Mouse (Mus musculus) midbrain, embryonic 10.5 days (tissue): ENCODE data around the gene Chd1. TPM values are rescaled to one million over a fixed set of nuclear protein-coding genes. Genes with fewer than 3 reads are reported as not detected.

ENCODE experiments used
- DNase-seq: peaks from one replicate; pipeline ENCODE4 v3.0.0-alpha.2; 2017; ENCODE audit warnings: low spot score
- H3K27ac ChIP-seq: fragments of 300-500 bp; sonication (generic); replicated peaks from 2 replicates; pipeline ENCODE4 v1.5.1; 2016; ENCODE audit warnings: mild to moderate bottlenecking
- H3K27me3 ChIP-seq: fragments of 300-500 bp; sonication (generic); 2 replicates; pipeline ENCODE4 v1.6.1; 2016; ENCODE audit warnings: low read depth, mild to moderate bottlenecking; ENCODE audit not compliant: poor library complexity, severe bottlenecking
- H3K36me3 ChIP-seq: fragments of 300-500 bp; sonication (generic); 2 replicates; pipeline ENCODE4 v1.6.1; 2016; ENCODE audit warnings: mild to moderate bottlenecking, moderate library complexity
- H3K4me1 ChIP-seq: fragments of 300-500 bp; sonication (generic); 2 replicates; pipeline ENCODE4 v1.6.1; 2016
- H3K4me3 ChIP-seq: fragments of 300-500 bp; sonication (generic); 2 replicates; pipeline ENCODE4 v1.5.1; 2016; ENCODE audit warnings: mild to moderate bottlenecking, moderate library complexity
- H3K9me3 ChIP-seq: fragments of 300-500 bp; sonication (generic); replicated peaks from 2 replicates; pipeline ENCODE4 v1.6.1; 2016; ENCODE audit warnings: mild to moderate bottlenecking
- WGBS: fragments of 180-500 bp; shearing (Covaris S2); methylation state at CpG from one replicate; pipeline ENCODE4 v1.1.7; 2016; 5-methylcytosine and 5-hydroxymethylcytosine counted together
- polyA plus RNA-seq: library from polyadenylated mRNA; unstranded; fragments of >200 nt; fragmentation: Nextera tagmentation; extraction: Ambion mirVana; gene quantifications from 2 replicates; pipeline ENCODE4 v1.2.1, GENCODE M21; 2016

Gene Chd1
- polyA plus RNA-seq, 1 experiment from 2014 or later = 39.0 TPM

DNA sequence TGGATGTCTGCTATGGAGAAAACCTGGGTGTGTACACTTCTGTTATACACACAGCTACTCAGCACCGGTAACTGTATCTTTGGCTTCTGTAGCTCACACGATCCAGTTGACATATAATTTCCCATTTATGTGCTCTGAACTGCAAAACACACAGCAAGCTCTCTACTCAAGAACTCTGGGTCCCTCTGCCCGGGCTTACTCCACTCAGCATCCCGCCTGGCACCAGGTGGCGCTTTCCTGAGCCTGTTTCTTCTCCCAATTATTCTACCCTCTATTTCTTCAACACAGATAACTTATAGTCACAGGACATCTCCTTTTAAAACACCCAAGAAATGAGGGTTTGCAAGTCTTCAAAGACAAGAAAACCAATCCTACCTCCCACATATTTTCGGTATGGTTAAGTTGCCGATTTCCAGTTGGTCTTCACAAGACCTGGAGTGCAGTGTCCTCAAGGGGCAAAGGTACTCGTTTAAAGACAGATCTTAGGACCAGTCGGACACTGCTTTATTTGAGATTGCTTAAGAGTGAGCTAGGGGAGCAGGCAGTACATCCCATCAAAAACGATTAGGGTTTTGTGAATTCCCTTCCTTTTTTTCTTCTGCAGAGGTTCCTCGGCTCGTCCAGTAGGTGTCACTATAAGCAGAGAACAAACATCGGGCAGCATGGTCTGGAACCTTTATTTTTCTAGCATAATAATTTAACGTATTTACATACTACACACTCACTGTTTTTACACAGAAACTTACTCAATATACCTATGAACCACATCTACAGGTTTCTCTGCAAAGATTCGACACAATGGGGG, 99.4 kb downstream of the Chd1 start:
- Histone ChIP-seq H3K4me3 (no peak overlapping the region), H3K36me3 (peaks cover 32% of the 10 kb centered on the region), H3K27ac (no peak overlapping the region), H3K4me1 (peaks cover 22% of the 10 kb centered on the region), H3K9me3 (no peaks in the 10 kb centered on the region), H3K27me3 (no peaks in the 10 kb centered on the region)
- WGBS = 56% methylated on average over 15 of the region's 15 CpGs
- no peak for DNase-seq

DNA sequence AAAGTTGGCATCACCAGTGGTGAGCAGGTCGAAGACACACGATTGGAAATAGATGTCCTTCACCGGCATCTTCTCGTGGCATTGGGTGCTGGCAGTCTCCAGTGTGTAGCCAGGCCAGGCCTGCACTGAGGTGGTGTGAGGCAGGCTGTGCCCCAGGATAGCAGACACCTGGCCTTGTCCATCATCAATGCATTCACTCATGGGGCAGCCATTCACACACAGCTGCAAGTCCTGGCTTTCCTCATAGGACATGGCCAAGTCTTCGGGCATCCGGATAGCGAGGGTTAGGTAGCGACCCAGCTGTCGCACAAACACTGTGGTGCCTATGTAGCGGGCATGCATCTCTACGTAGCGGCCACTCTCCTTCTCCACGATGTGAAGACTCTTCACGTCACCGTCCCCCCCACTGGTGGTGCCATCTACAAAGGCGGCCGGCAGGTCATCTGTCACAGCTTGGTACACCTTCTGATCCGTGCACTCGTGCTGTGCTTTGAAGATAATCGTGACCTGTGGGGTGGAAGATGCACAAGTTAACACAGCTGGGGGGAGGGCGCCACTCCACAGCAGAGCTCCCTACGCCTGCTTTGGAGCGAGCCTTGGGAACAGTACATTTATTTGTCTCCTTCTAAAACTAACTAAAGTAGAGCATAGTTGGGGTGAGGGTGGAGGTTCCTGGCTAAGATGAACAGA, 102.7 kb downstream of the Chd1 start:
- Histone ChIP-seq H3K27me3 (no peaks in the 10 kb centered on the region), H3K4me3 (no peak overlapping the region), H3K4me1 (peaks cover 52% of the 10 kb centered on the region), H3K27ac (no peak overlapping the region), H3K36me3 (peaks cover 46% of the 10 kb centered on the region), H3K9me3 (no peaks in the 10 kb centered on the region)
- no peak for DNase-seq
- WGBS = 90% methylated on average over 23 of the region's 23 CpGs

DNA sequence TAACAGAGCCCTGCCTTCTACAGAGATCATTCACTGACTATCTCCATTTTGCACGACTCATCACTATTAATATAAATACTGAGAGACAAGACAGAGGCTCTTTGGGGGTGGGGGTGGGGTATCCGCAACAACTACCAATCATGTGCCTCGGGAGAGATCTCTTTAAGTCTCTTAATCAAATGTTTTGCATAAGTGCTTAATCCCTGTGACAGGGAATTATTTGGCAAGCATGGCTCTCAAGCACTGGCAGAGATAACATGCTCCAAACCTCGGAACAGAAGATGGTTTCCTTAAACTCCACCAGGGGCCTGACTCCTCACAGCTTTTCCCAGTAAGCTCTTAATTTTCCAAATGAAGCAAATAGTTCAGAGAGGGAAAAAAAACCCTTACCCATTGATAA, 103.2 kb downstream of the Chd1 start:
- Histone ChIP-seq H3K27ac (0 out of 2 replicates have a peak overlapping the region, but pooled peaks have one; percentile 74), H3K4me1 (peaks cover 56% of the 10 kb centered on the region), H3K27me3 (no peaks in the 10 kb centered on the region), H3K36me3 (peaks cover 51% of the 10 kb centered on the region), H3K4me3 (no peak overlapping the region), H3K9me3 (no peaks in the 10 kb centered on the region)
- 67% methylated on average over 4 of the region's 4 CpGs for WGBS
- no peak for DNase-seq

DNA sequence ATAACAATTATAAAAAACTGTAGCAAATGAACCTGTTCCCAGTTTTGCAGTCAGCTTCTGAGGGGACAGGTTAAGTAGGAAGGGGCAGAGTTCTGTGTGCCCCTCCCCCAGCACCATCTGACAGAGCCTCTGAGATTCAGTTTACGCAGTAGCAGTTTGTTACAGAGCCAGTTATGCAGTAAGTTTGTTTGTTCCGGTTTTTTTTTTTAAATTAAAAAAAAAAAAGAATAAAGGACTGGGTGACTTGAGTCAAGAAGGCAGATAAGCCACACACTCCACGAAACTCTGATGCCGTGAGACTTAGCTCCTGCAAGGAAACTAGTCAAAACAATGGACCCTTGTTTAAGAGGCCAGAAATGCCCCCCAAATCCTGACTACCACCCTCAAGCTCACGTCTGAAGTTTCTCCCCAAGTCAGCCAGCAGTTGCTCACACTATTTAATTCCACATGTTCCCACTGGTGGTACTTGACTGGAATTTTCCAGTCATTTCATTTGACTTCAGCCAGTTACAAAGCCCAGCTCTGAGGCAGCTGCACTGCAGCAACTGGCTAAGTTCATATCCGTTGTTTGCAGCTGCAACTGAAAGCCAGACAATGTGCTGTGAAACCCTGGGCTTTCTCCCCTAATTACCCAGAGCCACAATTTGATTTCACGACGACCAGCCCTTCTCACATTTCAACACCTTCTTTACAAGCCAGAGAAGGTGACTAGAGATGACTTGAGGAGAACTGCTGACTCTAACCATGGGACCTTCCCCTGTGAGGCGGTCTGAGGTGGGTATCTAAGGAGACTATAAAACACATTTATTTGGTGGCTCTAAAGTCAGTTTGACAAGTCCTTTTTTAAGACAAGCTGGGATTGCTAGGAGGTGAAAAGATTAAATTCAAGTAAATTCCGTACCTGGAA, 104.0 kb downstream of the Chd1 start:
- H3K27ac ChIP-seq = peak overlapping the region; percentile 74
- no peak for DNase-seq
- peaks cover 57% of the 10 kb centered on the region for H3K36me3 ChIP-seq
- H3K27me3 ChIP-seq = no peaks in the 10 kb centered on the region
- H3K4me3 ChIP-seq = no peak overlapping the region
- 26% methylated on average over 10 of the region's 10 CpGs for WGBS
- H3K9me3 ChIP-seq = no peaks in the 10 kb centered on the region
- peaks cover 60% of the 10 kb centered on the region for H3K4me1 ChIP-seq

DNA sequence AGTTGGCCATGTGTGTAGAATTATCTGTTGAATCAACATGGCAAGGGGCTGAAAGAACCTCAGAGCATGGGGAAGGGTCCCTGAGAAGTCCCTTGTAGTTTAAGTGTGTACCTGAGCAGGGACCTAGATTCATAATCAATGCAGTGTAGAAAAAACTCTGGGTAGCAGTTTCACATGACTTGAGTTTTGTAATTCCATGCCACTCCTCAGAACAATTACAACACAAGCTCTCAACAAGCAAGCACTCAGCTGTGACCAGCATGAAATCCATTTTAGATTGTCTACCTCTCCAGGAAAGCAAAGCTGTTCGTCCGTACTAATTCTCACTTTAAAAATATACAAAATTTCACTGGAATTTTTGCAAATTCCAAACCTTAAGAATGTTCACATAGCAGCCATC, 105.2 kb downstream of the Chd1 start:
- no peak overlapping the region for H3K4me3 ChIP-seq
- peaks cover 64% of the 10 kb centered on the region for H3K36me3 ChIP-seq
- H3K9me3 ChIP-seq = no peaks in the 10 kb centered on the region
- 68% methylated on average over 2 of the region's 2 CpGs for WGBS
- H3K4me1 ChIP-seq = peaks cover 68% of the 10 kb centered on the region
- no peak for DNase-seq
- H3K27ac ChIP-seq = 0 out of 2 replicates have a peak overlapping the region, but pooled peaks have one; percentile 74
- no peaks in the 10 kb centered on the region for H3K27me3 ChIP-seq

DNA sequence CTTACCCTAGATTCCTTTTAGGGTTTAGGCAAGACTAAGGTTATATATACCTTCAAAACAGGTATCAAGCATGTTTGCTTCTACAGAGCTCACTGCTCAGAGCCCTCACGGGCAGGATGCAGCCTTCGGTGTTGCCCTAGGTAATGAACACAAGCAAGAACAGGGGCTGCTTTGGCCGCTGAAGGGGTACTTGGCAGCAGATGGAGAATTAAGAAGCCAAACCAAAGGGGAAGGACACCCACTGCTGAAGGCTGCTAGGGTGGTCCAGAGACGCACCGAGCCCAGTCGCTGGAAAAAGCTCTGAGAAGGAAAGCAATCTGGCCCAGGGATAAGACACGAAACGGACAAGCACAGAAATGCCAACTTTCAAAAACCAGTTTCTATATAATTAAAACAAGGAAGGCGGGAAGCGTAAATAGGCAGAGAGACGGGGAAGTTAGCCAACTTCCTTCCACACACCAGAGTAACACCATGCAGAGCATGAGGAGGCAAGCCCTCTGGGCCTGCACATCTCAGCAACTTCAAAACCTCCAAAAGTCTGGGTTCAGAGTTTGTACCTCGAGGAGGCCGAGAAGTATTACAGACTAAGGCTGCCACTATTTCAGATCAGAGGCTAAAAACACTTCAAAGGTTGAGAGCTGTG, 107.5 kb downstream of the Chd1 start:
- Histone ChIP-seq H3K36me3 (peaks cover 63% of the 10 kb centered on the region), H3K27me3 (no peaks in the 10 kb centered on the region)

DNA sequence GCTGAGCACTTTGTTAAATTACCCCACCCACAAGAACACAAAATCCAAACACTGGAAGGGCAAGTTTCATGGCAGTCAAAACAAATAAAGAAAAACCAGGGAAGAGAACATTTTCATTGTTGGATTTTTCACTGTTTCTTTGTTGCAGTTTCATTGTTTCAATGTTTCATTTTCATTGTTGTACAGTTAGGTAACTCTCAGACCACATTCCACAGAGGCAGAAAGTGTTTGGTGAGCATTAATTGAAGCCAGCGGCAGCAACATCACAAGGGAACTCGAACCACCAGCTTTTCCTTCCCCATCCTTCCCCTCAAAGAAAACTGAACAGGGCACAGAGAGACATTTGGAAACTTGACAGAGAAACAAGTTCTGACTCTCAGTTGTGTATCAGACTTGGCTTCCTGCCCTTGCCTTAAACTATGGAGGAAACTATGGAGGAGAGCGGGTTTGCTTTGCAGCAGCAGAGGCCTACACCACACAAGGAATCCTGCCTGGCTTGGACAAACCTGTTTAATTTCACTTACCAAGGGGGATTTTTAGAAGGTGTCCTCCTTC, 109.0 kb downstream of the Chd1 start:
- Histone ChIP-seq H3K27me3 (no peaks in the 10 kb centered on the region), H3K36me3 (peaks cover 69% of the 10 kb centered on the region), H3K27ac (no peak overlapping the region), H3K4me3 (no peak overlapping the region), H3K4me1 (peaks cover 62% of the 10 kb centered on the region), H3K9me3 (no peaks in the 10 kb centered on the region)
- WGBS = 79% methylated on average over 3 of the region's 3 CpGs
- no peak for DNase-seq

More for the DNA sequence above, 107.5 kb downstream of the Chd1 start:
- 82% methylated on average over 13 of the region's 13 CpGs for WGBS
- Histone ChIP-seq H3K4me1 (peaks cover 71% of the 10 kb centered on the region), H3K9me3 (no peaks in the 10 kb centered on the region), H3K4me3 (no peak overlapping the region), H3K27ac (no peak overlapping the region)
- no peak for DNase-seq

DNA sequence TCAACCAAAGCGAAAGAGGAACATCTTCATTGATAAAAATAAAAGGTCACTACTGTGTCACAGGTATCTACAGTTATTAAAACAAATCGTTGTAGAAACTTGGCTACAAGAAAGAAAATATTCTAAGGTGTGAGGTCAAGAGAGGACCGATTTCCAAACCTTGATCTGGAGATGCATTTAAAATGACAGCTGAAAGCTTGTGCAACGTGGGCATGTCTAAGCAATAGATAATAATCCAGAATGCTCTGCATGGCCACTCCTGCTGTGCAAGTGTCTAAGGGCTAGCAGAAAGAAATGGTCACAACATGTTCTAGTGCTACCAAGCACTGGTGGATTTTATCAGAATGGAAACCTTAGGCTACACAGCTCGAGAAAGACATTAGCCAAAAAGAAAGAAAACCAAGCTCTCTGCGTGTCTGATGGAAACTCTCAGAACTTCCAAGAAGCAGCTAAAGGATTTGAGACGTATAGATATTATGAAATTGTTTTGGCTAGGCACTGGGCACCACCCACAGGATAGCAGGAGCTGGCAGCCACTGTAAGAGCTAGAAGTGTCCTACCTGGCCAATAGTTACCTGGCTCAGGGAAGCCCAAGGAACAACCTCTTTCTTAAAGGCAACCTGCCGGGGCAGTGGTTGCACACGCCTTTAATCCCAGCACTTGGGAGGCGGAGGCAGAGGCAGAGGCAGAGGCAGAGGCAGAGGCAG, 110.7 kb downstream of the Chd1 start:
- Histone ChIP-seq H3K4me3 (no peak overlapping the region), H3K4me1 (peaks cover 50% of the 10 kb centered on the region), H3K27ac (no peak overlapping the region), H3K36me3 (peaks cover 85% of the 10 kb centered on the region), H3K9me3 (no peaks in the 10 kb centered on the region), H3K27me3 (no peaks in the 10 kb centered on the region)
- 87% methylated on average over 10 of the region's 10 CpGs for WGBS
- no peak for DNase-seq

DNA sequence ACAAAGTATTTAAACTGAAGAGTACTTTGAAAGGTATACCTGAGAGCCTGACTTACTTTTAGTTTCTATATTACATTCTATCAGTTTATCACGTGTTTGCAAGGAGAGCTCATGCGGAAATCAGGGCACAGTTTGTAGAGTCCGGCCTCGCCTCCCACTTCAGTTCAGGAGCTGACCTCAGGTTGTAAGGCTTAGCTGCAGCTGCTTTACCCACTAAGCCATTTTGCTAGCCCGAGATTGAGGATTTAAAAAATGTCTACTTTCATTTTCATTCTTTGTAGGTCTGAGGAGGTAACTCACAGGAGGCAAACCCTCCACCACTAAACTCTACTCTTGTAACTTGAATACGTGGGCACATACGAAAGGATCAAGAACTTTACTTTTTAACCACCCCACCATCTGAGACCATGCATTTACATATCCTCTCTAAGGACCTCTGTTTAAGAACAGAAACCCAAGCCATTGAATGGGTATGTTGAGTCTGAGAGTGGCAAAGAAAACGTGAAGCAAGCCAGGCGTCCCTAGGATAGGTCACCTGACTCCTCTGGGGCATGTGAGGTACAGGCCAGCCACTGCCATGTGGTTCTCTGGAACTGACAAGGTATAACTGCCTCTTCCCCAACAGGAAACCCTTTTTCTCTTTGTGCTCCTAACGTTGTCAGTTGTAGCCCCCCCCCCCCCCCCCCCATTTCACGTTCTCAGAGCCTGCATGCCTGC, 111.8 kb downstream of the Chd1 start:
- no peak for DNase-seq
- peaks cover 89% of the 10 kb centered on the region for H3K36me3 ChIP-seq
- 90% methylated on average over 11 of the region's 11 CpGs for WGBS
- no peaks in the 10 kb centered on the region for H3K9me3 ChIP-seq
- peaks cover 39% of the 10 kb centered on the region for H3K4me1 ChIP-seq
- no peak overlapping the region for H3K27ac ChIP-seq
- H3K27me3 ChIP-seq = no peaks in the 10 kb centered on the region
- no peak overlapping the region for H3K4me3 ChIP-seq

DNA sequence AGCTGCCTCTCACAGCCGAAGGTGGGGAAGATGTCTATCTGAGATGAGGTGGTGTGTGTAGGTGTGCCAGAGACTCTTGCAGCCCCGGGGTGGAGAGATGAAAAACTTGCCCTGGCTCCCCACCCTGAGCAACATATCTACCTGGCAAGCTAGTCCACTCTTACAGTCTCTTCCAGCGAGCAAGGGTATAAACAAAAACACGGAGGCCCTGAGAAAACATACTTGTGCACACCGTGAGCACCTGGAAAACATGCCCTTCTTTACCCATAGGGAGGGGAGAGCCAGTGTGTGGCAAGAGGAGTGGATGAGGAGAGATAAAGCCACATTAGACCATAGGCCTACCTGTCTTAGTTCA, 112.3 kb downstream of the Chd1 start:
- H3K4me1 ChIP-seq = peaks cover 36% of the 10 kb centered on the region
- no peak for DNase-seq
- WGBS = 88% methylated on average over 5 of the region's 5 CpGs
- H3K27me3 ChIP-seq = no peaks in the 10 kb centered on the region
- no peak overlapping the region for H3K4me3 ChIP-seq
- H3K9me3 ChIP-seq = no peaks in the 10 kb centered on the region
- H3K36me3 ChIP-seq = peaks cover 84% of the 10 kb centered on the region
- no peak overlapping the region for H3K27ac ChIP-seq

DNA sequence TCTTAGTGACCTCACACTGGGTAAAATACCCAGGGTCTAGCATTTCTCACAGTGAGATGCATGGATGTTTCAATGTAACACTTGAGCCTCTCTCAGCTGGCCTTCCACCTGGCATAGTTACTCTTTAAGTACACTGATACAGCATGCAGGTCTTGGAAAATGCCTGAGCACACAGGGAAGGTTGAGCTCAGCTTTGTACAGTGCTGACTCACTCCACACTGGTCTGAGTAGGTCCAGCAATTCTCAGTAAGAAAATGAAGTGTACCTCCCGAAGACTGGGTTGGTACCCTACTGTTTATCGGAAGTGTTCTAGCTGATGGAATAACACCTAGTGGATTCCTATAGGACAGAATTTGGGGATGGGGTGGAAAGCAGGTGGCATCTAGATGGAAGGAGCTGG, 112.9 kb downstream of the Chd1 start:
- H3K27ac ChIP-seq = no peak overlapping the region
- whole genome bisulfite sequencing = 96% methylated on average over 2 of the region's 2 CpGs
- no peaks in the 10 kb centered on the region for H3K9me3 ChIP-seq
- H3K4me1 ChIP-seq = peaks cover 35% of the 10 kb centered on the region
- no peak for DNase-seq
- no peaks in the 10 kb centered on the region for H3K27me3 ChIP-seq
- H3K36me3 ChIP-seq = peaks cover 81% of the 10 kb centered on the region
- H3K4me3 ChIP-seq = no peak overlapping the region
